Comparison of ENCODE assay signal across 8 mouse cellular contexts in the genomic region with DNA sequence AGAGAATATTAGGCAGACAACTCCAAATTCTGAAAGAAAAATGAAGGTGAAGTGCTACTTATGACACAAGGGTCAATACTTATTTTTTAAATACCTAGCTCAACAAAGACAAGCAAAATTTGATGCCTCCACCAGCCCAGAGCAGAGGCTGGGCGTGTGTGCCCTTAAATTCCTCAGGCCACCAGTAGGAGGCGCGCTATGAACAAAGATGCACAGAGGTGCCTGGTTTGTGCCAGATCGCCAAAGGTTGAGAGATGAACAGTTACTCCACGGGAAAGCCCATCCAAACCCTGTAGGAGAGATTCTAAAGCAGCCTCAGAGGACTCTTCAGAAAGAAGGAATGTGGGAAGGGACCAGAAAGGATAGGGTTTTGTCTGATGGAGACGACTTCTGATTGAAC. TPM values are rescaled to one million over a fixed set of nuclear protein-coding genes. Genes with fewer than 3 reads are reported as not detected.
DNase-seq lines count a peak whose midpoint lies in the region; ATAC-seq and TF ChIP-seq lines count a peak whose summit lies in the region.

No protein-coding gene starts in this region.

- ATAC-seq in CD4-positive, CD25-positive, alpha-beta regulatory T cell, adult 4 months, result peak; percentile 90
- 0 out of 2 replicates have a peak, but pooled peaks have one; percentile 58 for ATAC-seq in kidney, embryonic 15.5 days (replicated peaks; ENCODE audit: low FRiP score)
- ATAC-seq in lung, embryonic 14.5 days (ENCODE audit: insufficient read depth), result no peak
- ATAC-seq in frontal cortex, adult (ENCODE audit: low TSS enrichment), result no peak

- peak; percentile 87 for TF ChIP-seq CTCF in lung, embryonic 14.5 days (IDR thresholded peaks at IDR 0.05; ENCODE audit: low read depth)

- no peaks in the 10 kb centered on the region for H3K27me3 ChIP-seq in kidney, embryonic 15.5 days
- H3K27me3 ChIP-seq in lung, embryonic 14.5 days (ENCODE audit: insufficient read depth, low read length), result no peaks in the 10 kb centered on the region

- H3K9ac ChIP-seq in kidney, embryonic 15.5 days, result no peak overlapping the region
- no peak overlapping the region for H3K9ac ChIP-seq in lung, embryonic 14.5 days

- H3K9me3 ChIP-seq in kidney, embryonic 15.5 days (replicated peaks), result no peaks in the 10 kb centered on the region
- H3K9me3 ChIP-seq in lung, embryonic 14.5 days (ENCODE audit: low read depth, low read length), result no peaks in the 10 kb centered on the region

- WGBS in kidney, embryonic 15.5 days, result 18% methylated on average over 6 of the region's 6 CpGs
- 13% methylated on average over 6 of the region's 6 CpGs for WGBS in lung, embryonic 14.5 days

- no peak overlapping the region for H3K4me2 ChIP-seq in kidney, embryonic 15.5 days
- H3K4me2 ChIP-seq in lung, embryonic 14.5 days, result no peak overlapping the region

- H3K36me3 ChIP-seq in kidney, embryonic 15.5 days, result peaks cover 12% of the 10 kb centered on the region
- H3K36me3 ChIP-seq in lung, embryonic 14.5 days (ENCODE audit: insufficient read depth), result no peaks in the 10 kb centered on the region

- peaks cover 6% of the 10 kb centered on the region; the same call in 1 of the 2 replicates for H3K4me1 ChIP-seq in kidney, embryonic 15.5 days
- no peaks in the 10 kb centered on the region for H3K4me1 ChIP-seq in lung, embryonic 14.5 days (ENCODE audit: insufficient read depth)

- DNase-seq in MN1 (ENCODE audit: low spot score), result peak; percentile 60
- peak; percentile 67 to 75 for DNase-seq in cerebellum, adult 18-20 months
- DNase-seq in gastrocnemius, postnatal 25 days, result peak; percentile 62
- DNase-seq in lung, embryonic 14.5 days, result peak; percentile 78
- DNase-seq in right cerebral cortex, postnatal 4 days, result peak; percentile 59

- H3K4me3 ChIP-seq in kidney, embryonic 15.5 days (replicated peaks), result no peak overlapping the region
- H3K4me3 ChIP-seq in lung, embryonic 14.5 days (ENCODE audit: low read depth, low read length), result no peak overlapping the region

- no peak overlapping the region for H3K27ac ChIP-seq in kidney, embryonic 15.5 days
- H3K27ac ChIP-seq in lung, embryonic 14.5 days (ENCODE audit: low read depth), result no peak overlapping the region

RNA-seq across cellular contexts. Expression of a gene that starts 35.1 kb away (rescaled TPM):
- polyA plus RNA-seq in CD4-positive, CD25-positive, alpha-beta regulatory T cell, adult 4 months (2017; shearing (Covaris generic)), result 1 to 10 TPM; 2.2 to 5.6 TPM
- total RNA-seq in gastrocnemius, postnatal 25 days (2021), result 10 to 100 TPM; 49.7 to 52.4 TPM
- 11.9 and 12.5 TPM in 2 replicates for polyA plus RNA-seq in kidney, embryonic 15.5 days (2015; fragmentation: Nextera tagmentation; extraction: Ambion mirVana)
- polyA plus RNA-seq in lung, embryonic 14.5 days (2014; fragmentation: Nextera tagmentation; extraction: Ambion mirVana), result 16.0 and 16.5 TPM in 2 replicates

RNA-seq across cellular contexts. Expression of a gene that starts 36.1 kb away (rescaled TPM):
- polyA plus RNA-seq in CD4-positive, CD25-positive, alpha-beta regulatory T cell, adult 4 months (2017; shearing (Covaris generic)), result 10 to 100 TPM; 35.1 to 36.3 TPM
- 1 to 10 TPM; 3.1 to 3.2 TPM for total RNA-seq in gastrocnemius, postnatal 25 days (2021)
- 13.8 and 14.9 TPM in 2 replicates for polyA plus RNA-seq in kidney, embryonic 15.5 days (2015; fragmentation: Nextera tagmentation; extraction: Ambion mirVana)
- polyA plus RNA-seq in lung, embryonic 14.5 days (2014; fragmentation: Nextera tagmentation; extraction: Ambion mirVana), result 16.0 and 16.4 TPM in 2 replicates

Comparison
In these comparisons a context has a peak if more than half of its experiments do, and no peak if none do; other contexts are left out.
1. ATAC-seq: peak in CD4-positive, CD25-positive, alpha-beta regulatory T cell, adult 4 months (single experiment) and kidney, embryonic 15.5 days (single experiment); none in lung, embryonic 14.5 days (single experiment) and frontal cortex, adult (single experiment).
2. Peak in every context shown above with its lines, with median percentiles within 50 percentile points of each other: DNase-seq.